Mouse (Mus musculus): Measurements from ENCODE around the gene Fyn.

DNA sequence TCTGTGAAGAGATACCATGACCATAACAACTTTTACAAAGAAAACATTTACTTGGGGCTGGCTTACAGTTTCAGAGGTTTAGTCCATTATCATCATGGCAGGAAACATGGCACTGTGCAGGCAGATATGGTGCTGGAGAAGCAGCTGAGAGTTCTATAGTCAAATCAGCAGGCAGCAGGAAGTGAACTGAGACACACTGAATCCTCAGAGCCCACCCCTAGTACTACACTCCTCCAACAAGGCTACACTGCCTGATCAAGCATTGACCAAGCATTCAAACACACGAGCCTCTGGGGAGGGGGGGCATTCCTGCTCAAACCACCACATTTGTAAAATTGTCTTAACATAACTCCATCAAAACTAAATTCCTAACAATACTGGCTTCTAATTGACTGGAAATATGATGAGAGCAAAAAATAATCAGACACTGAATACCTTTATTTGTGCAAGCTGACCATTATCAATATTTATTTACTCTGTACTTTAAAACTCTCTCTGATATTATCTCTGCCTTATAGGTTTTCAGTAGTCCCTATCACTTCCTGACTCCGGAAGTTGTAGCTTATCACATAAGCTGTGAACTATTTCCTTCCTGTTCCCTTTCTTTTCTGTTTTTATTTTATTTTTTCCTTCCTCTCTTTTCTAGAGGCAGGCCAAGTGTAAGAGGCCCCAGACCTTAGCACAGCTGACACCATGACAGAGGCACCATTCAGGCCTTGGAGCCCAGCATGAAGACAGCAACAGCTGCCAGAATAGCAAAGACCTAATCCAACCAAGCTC lies 29.3 kb upstream of the Fyn start:
- no peak for TF ChIP-seq POLR2A (IDR thresholded peaks at IDR 0.05; ENCODE audit: borderline replicate concordance, extremely low read depth, low read depth, low read length)
- no peak for TF ChIP-seq CTCF (IDR thresholded peaks at IDR 0.05; ENCODE audit: insufficient read depth, low read length)

Data from lung, adult 2 months (tissue).